Mouse (Mus musculus) layer of hippocampus, adult 9-10 months (tissue): ENCODE measurements at regions not wholly inside any gene's neighbourhood (a gene's known extent, or its start where the extent isn't known, plus 50 kb on each side); places are given as distances from the start of the nearest gene placed in this dataset.

ENCODE experiments used
- DNase-seq: peaks from one replicate; pipeline ENCODE4 v3.0.0; 2022; ENCODE audit warnings: low spot score

- DNase-seq, result no peak
Measured at GRCm38 (mm10) chr14:87346812-87347211, 69.6 kb upstream of the Tdrd3 start.

- no peak for DNase-seq
Measured at GRCm38 (mm10) chr14:87348825-87349224, 67.6 kb upstream of the Tdrd3 start.

- no peak for DNase-seq
Measured at GRCm38 (mm10) chr14:87365793-87366192, 50.6 kb upstream of the Tdrd3 start.
